In the genomic region with DNA sequence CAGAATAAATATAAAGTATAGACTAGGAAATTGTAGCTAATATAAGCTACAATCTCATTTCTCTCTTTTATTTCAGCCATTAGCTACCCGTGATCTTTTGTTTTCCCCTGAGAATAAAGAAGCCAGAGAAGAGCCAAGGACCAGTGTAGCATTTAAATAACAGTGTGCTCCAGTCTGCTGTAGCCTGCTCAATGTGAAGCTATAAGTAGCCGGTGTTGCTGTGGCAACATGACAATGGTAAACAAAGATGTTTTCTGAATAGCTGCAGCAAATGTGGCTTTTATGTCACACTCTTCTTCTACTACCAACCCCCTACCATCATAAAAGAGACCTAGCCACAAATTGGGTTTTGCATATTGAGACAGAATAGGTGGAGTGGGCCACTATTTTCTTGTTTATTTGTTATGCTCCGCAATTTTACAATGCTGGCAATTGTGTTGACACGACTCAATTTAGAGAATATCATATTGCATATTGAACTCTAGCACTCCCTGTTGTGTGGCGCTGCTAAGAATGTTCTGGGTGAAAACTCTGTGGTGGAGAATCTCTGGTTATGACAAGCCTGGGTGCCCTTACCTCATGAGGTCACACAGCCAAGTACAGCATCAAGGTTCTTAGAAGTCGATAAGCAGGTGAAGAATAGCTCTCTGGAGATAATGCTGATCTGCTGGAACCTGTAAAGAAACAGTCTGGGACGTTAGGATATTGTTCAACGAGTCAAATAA, we compare ENCODE assay signal across 13 mouse cellular contexts.
DNase-seq lines count a peak whose midpoint lies in the region; ATAC-seq and TF ChIP-seq lines count a peak whose summit lies in the region.
"Had no signal": no experiment of that assay in that cellular context is flagged by ENCODE, and none has a peak within 500 bp of the region (broad histone marks: within the 10 kb centered on the region; RNA-seq: fewer than 3 reads in every experiment).

No protein-coding gene starts in this region.

- no peak overlapping the region for H3K4me2 ChIP-seq in forebrain, postnatal 0 days (ENCODE audit: low read depth)
- H3K4me2 ChIP-seq in midbrain, embryonic 14.5 days (ENCODE audit: low read length): no peak overlapping the region
- H3K4me2 ChIP-seq: embryonic facial prominence, embryonic 12.5 days; heart, embryonic 15.5 days; limb, embryonic 15.5 days; lung, embryonic 15.5 days had no signal

- DNase-seq in retina, postnatal 1 day: peak; percentile 50
- no peak for DNase-seq in retina, embryonic 14.5 days (ENCODE audit: low spot score)
- peak; percentile 70 for DNase-seq in forebrain, postnatal 0 days
- peak; percentile 69 for DNase-seq in midbrain, embryonic 14.5 days
- no peak for DNase-seq in kidney, postnatal 4 days
- no peak for DNase-seq in spleen, postnatal 36 days (ENCODE audit: low spot score in 2 of 2)
- DNase-seq in heart, adult 2 months: no peak
- DNase-seq: cerebellum, adult 8-10 months; kidney, adult 9 months had no signal

- H3K4me1 ChIP-seq in forebrain, postnatal 0 days (ENCODE audit: insufficient read depth): peaks cover 13% of the 10 kb centered on the region; the same call in 1 of the 2 replicates
- peaks cover 9% of the 10 kb centered on the region for H3K4me1 ChIP-seq in midbrain, embryonic 14.5 days (ENCODE audit: control insufficient read depth, insufficient read depth, low read length)
- H3K4me1 ChIP-seq in heart, adult 2 months (ENCODE audit: control insufficient read depth, insufficient read depth, low read length): no peaks in the 10 kb centered on the region
- H3K4me1 ChIP-seq: embryonic facial prominence, embryonic 12.5 days; heart, embryonic 15.5 days had no signal

- peak; percentile 93 for ATAC-seq in forebrain, postnatal 0 days
- peak; percentile 70; the same call in 1 of the 2 replicates for ATAC-seq in midbrain, embryonic 14.5 days (ENCODE audit: low FRiP score, low TSS enrichment)

- H3K9me3 ChIP-seq in forebrain, postnatal 0 days (ENCODE audit: low read length): no peaks in the 10 kb centered on the region
- no peaks in the 10 kb centered on the region for H3K9me3 ChIP-seq in midbrain, embryonic 14.5 days (ENCODE audit: control insufficient read depth, low read length)
- H3K9me3 ChIP-seq: embryonic facial prominence, embryonic 12.5 days; heart, embryonic 15.5 days; limb, embryonic 15.5 days; lung, embryonic 15.5 days had no signal

- WGBS in forebrain, postnatal 0 days: 43% methylated on average over 8 of the region's 8 CpGs
- 38% methylated on average over 8 of the region's 8 CpGs for WGBS in midbrain, embryonic 14.5 days
- 65% methylated on average over 8 of the region's 8 CpGs for WGBS in heart, adult 2 months

- TF ChIP-seq EP300 in heart, adult 2 months (IDR thresholded peaks at IDR 0.05; ENCODE audit: insufficient read depth, low read depth, low read length): no peak

- H3K79me2 ChIP-seq in heart, adult 2 months (replicated peaks; ENCODE audit: control insufficient read depth, insufficient read depth, low read length): no peaks in the 10 kb centered on the region

- no peak for TF ChIP-seq POLR2A in heart, adult 2 months (IDR thresholded peaks at IDR 0.05; ENCODE audit: insufficient read depth, low read depth, low read length)

- H3K9ac ChIP-seq in forebrain, postnatal 0 days: no peak overlapping the region
- H3K9ac ChIP-seq in midbrain, embryonic 14.5 days (replicated peaks; ENCODE audit: low read length): no peak overlapping the region
- no peak overlapping the region for H3K9ac ChIP-seq in heart, adult 2 months (ENCODE audit: low read depth, low read length)
- H3K9ac ChIP-seq: embryonic facial prominence, embryonic 12.5 days; heart, embryonic 15.5 days; limb, embryonic 15.5 days; lung, embryonic 15.5 days had no signal

- H3K27ac ChIP-seq in forebrain, postnatal 0 days (ENCODE audit: low read depth, low read length): no peak overlapping the region
- 0 out of 2 replicates have a peak overlapping the region, but pooled peaks have one; percentile 13 for H3K27ac ChIP-seq in midbrain, embryonic 14.5 days (replicated peaks; ENCODE audit: low read depth, low read length)
- no peak overlapping the region for H3K27ac ChIP-seq in heart, adult 2 months
- H3K27ac ChIP-seq: embryonic facial prominence, embryonic 12.5 days; heart, embryonic 15.5 days; limb, embryonic 15.5 days; lung, embryonic 15.5 days had no signal

- no peak for TF ChIP-seq CTCF in forebrain, postnatal 0 days (IDR thresholded peaks at IDR 0.05; ENCODE audit: low read depth)
- TF ChIP-seq CTCF in heart, adult 2 months (IDR thresholded peaks at IDR 0.05): no peak

- H3K4me3 ChIP-seq in forebrain, postnatal 0 days (ENCODE audit: low read depth, low read length): no peak overlapping the region
- no peak overlapping the region for H3K4me3 ChIP-seq in midbrain, embryonic 14.5 days (replicated peaks; ENCODE audit: low read depth, low read length)
- H3K4me3 ChIP-seq in heart, adult 2 months: no peak overlapping the region
- H3K4me3 ChIP-seq: embryonic facial prominence, embryonic 12.5 days; heart, embryonic 15.5 days; limb, embryonic 15.5 days; lung, embryonic 15.5 days had no signal

- no peaks in the 10 kb centered on the region for H3K36me3 ChIP-seq in forebrain, postnatal 0 days (ENCODE audit: insufficient read depth)
- no peaks in the 10 kb centered on the region for H3K36me3 ChIP-seq in midbrain, embryonic 14.5 days (ENCODE audit: control insufficient read depth, insufficient read depth, low read length)
- no peaks in the 10 kb centered on the region for H3K36me3 ChIP-seq in heart, adult 2 months (ENCODE audit: control insufficient read depth, insufficient read depth, low read length)
- H3K36me3 ChIP-seq: embryonic facial prominence, embryonic 12.5 days; heart, embryonic 15.5 days; limb, embryonic 15.5 days; lung, embryonic 15.5 days had no signal

- intact Hi-C loops in heart, adult 2 months (cut with DNase I): no loop called here

- H3K27me3 ChIP-seq in forebrain, postnatal 0 days (ENCODE audit: insufficient read depth, low read length): no peaks in the 10 kb centered on the region
- H3K27me3 ChIP-seq in midbrain, embryonic 14.5 days (ENCODE audit: control insufficient read depth, insufficient read depth, low read length): no peaks in the 10 kb centered on the region
- no peaks in the 10 kb centered on the region for H3K27me3 ChIP-seq in heart, adult 2 months (ENCODE audit: control insufficient read depth, insufficient read depth, low read length)
- H3K27me3 ChIP-seq: embryonic facial prominence, embryonic 12.5 days; heart, embryonic 15.5 days; limb, embryonic 15.5 days; lung, embryonic 15.5 days had no signal

Comparison
In these comparisons a context has a peak if more than half of its experiments do, and no peak if none do; other contexts are left out.
1. DNase-seq: peak in retina, postnatal 1 day (single experiment), forebrain, postnatal 0 days (single experiment) and midbrain, embryonic 14.5 days (single experiment); none in retina, embryonic 14.5 days (single experiment), kidney, postnatal 4 days (0 of 2), spleen, postnatal 36 days (0 of 2) and heart, adult 2 months (0 of 2).